Mouse (Mus musculus) gastrocnemius, adult 18-20 months (tissue): Measurements from ENCODE around the gene Foxg1. TPM values are rescaled to one million over a fixed set of nuclear protein-coding genes. Genes with fewer than 3 reads are reported as not detected.

Experiments used
- DNase-seq: peaks from one replicate; pipeline ENCODE4 v3.0.0; 2021; ENCODE audit warnings: low spot score
- total RNA-seq, 2 experiments: library from RNA; stranded (reverse); gene quantifications; 2 replicates each; pipeline ENCODE4 v1.2.3; 2021

Gene Foxg1
- total RNA-seq, 2 experiments from 2014 or later: not detected

GRCm38 (mm10) chr12:49385631-49385990 is 3.2 kb downstream of the Foxg1 start:
- DNase-seq: no peak

- no peak for DNase-seq
Observed at GRCm38 (mm10) chr12:49386081-49386805, 3.8 kb downstream of the Foxg1 start.

- no peak for DNase-seq
Observed at GRCm38 (mm10) chr12:49387856-49388598, 5.6 kb downstream of the Foxg1 start.

GRCm38 (mm10) chr12:49389666-49390065 is 7.2 kb downstream of the Foxg1 start:
- DNase-seq: no peak

GRCm38 (mm10) chr12:49390257-49390656 is 7.8 kb downstream of the Foxg1 start:
- DNase-seq: no peak

- no peak for DNase-seq
Observed at GRCm38 (mm10) chr12:49390926-49391304, 8.5 kb downstream of the Foxg1 start.

- no peak for DNase-seq
Observed at GRCm38 (mm10) chr12:49391305-49392040, 9.0 kb downstream of the Foxg1 start.

GRCm38 (mm10) chr12:49392041-49392390 is 9.6 kb downstream of the Foxg1 start:
- DNase-seq: no peak

- DNase-seq: no peak
Observed at GRCm38 (mm10) chr12:49392876-49393275, 10.4 kb downstream of the Foxg1 start.

GRCm38 (mm10) chr12:49393639-49394038 is 11.2 kb downstream of the Foxg1 start:
- DNase-seq: no peak

GRCm38 (mm10) chr12:49394181-49394580 is 11.7 kb downstream of the Foxg1 start:
- DNase-seq: no peak

- no peak for DNase-seq
Observed at GRCm38 (mm10) chr12:49394836-49395235, 12.4 kb downstream of the Foxg1 start.

GRCm38 (mm10) chr12:49395969-49396368 is 13.5 kb downstream of the Foxg1 start:
- no peak for DNase-seq

- no peak for DNase-seq
Observed at GRCm38 (mm10) chr12:49396776-49397175, 14.3 kb downstream of the Foxg1 start.

- no peak for DNase-seq
Observed at GRCm38 (mm10) chr12:49397443-49398162, 15.1 kb downstream of the Foxg1 start.

GRCm38 (mm10) chr12:49398163-49398540 is 15.7 kb downstream of the Foxg1 start:
- no peak for DNase-seq

- no peak for DNase-seq
Observed at GRCm38 (mm10) chr12:49398636-49399035, 16.2 kb downstream of the Foxg1 start.

GRCm38 (mm10) chr12:49399611-49400010 is 17.2 kb downstream of the Foxg1 start:
- no peak for DNase-seq

GRCm38 (mm10) chr12:49400036-49400852 is 17.8 kb downstream of the Foxg1 start:
- DNase-seq: no peak

- DNase-seq: no peak
Observed at GRCm38 (mm10) chr12:49400853-49401118, 18.3 kb downstream of the Foxg1 start.

- DNase-seq: no peak
Observed at GRCm38 (mm10) chr12:49401119-49401795, 18.8 kb downstream of the Foxg1 start.
